Mouse (Mus musculus): Measurements from ENCODE around the gene Vps37b. TPM values are rescaled to one million over a fixed set of nuclear protein-coding genes. Genes with fewer than 3 reads are reported as not detected.

The Vps37b gene
- polyA plus RNA-seq, 1 experiment from 2014 or later: 43.3 TPM

DNA sequence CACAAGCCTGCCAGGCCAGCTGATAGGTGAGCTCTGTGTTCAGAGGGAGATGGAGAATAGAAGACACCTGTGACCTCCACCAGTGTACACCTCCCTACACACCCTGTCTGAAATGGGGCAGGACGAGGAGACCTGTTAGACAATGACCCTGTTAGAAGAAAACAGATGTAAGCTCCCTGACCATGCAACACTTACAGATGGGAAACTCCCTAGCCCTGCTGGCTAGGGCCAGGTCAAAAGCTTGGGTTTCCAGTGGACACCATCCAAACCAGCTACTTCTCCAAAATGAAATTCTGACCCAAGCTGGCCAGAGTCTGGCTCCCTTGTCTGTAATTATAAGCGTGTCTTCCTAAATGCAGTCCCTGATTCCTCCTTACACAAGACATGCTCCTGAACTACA is 16.3 kb downstream of the Vps37b start:
- no peak for ATAC-seq (replicated peaks; ENCODE audit: insufficient number of reproducible peaks, low FRiP score, low TSS enrichment)
- WGBS (ENCODE audit: insufficient replicate concordance): 71% methylated on average over 2 of the region's 2 CpGs
- Histone ChIP-seq H3K9me3 (replicated peaks; ENCODE audit: control insufficient read depth, low read length) (no peaks in the 10 kb centered on the region), H3K36me3 (ENCODE audit: control insufficient read depth, insufficient read depth, low read length) (no peaks in the 10 kb centered on the region), H3K27ac (ENCODE audit: low read depth, low read length) (peak overlapping the region; percentile 79), H3K4me1 (ENCODE audit: control insufficient read depth, insufficient read depth, low read length) (peaks cover 96% of the 10 kb centered on the region), H3K4me2 (no peak overlapping the region), H3K4me3 (ENCODE audit: low read depth, low read length) (no peak overlapping the region), H3K9ac (ENCODE audit: low read depth, low read length) (no peak overlapping the region), H3K27me3 (ENCODE audit: control insufficient read depth, insufficient read depth, low read length) (no peaks in the 10 kb centered on the region)

GRCm38 (mm10) chr5:124014791-124015251 is 17.2 kb downstream of the Vps37b start:
- Histone ChIP-seq H3K9ac (ENCODE audit: low read depth, low read length) (peak overlapping the region; percentile 66; the same call in 1 of the 2 replicates), H3K36me3 (ENCODE audit: control insufficient read depth, insufficient read depth, low read length) (no peaks in the 10 kb centered on the region), H3K27me3 (ENCODE audit: control insufficient read depth, insufficient read depth, low read length) (no peaks in the 10 kb centered on the region), H3K4me1 (ENCODE audit: control insufficient read depth, insufficient read depth, low read length) (peaks cover 98% of the 10 kb centered on the region), H3K27ac (ENCODE audit: low read depth, low read length) (peak overlapping the region; percentile 79), H3K4me2 (peak overlapping the region; percentile 54), H3K4me3 (ENCODE audit: low read depth, low read length) (peak overlapping the region; percentile 25), H3K9me3 (replicated peaks; ENCODE audit: control insufficient read depth, low read length) (no peaks in the 10 kb centered on the region)
- WGBS (ENCODE audit: insufficient replicate concordance): 17% methylated on average over 11 of the region's 11 CpGs
- no peak for ATAC-seq (replicated peaks; ENCODE audit: insufficient number of reproducible peaks, low FRiP score, low TSS enrichment)

DNA sequence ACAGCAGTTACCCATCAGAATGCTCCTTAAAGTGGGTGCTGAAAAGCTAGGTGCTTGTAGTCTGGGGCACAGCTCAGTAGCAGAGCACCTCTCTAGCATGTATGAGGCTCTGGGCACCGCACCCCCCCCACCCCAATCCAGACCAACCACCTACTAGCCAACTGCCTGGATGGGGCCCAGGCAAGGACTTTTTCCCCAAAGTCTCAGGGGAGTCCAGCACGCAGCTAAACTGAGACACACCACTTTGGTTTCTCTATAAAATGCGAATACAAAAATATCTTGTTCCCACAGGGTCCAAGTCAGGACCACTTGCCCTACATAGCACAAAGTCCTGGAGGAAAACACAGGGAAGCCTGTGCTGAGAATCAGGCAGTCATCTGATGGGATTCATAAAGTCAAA is 17.9 kb downstream of the Vps37b start:
- H3K36me3 ChIP-seq (ENCODE audit: control insufficient read depth, insufficient read depth, low read length): no peaks in the 10 kb centered on the region; the same call in 1 of the 2 replicates
- peaks cover 95% of the 10 kb centered on the region for H3K4me1 ChIP-seq (ENCODE audit: control insufficient read depth, insufficient read depth, low read length)
- ATAC-seq (replicated peaks; ENCODE audit: insufficient number of reproducible peaks, low FRiP score, low TSS enrichment): no peak
- no peaks in the 10 kb centered on the region for H3K27me3 ChIP-seq (ENCODE audit: control insufficient read depth, insufficient read depth, low read length)
- peak overlapping the region; percentile 54 for H3K4me2 ChIP-seq
- H3K9ac ChIP-seq (ENCODE audit: low read depth, low read length): no peak overlapping the region
- no peaks in the 10 kb centered on the region for H3K9me3 ChIP-seq (replicated peaks; ENCODE audit: control insufficient read depth, low read length)
- H3K4me3 ChIP-seq (ENCODE audit: low read depth, low read length): no peak overlapping the region
- H3K27ac ChIP-seq (ENCODE audit: low read depth, low read length): peak overlapping the region; percentile 79
- 86% methylated on average over 3 of the region's 3 CpGs for WGBS (ENCODE audit: insufficient replicate concordance)

DNA sequence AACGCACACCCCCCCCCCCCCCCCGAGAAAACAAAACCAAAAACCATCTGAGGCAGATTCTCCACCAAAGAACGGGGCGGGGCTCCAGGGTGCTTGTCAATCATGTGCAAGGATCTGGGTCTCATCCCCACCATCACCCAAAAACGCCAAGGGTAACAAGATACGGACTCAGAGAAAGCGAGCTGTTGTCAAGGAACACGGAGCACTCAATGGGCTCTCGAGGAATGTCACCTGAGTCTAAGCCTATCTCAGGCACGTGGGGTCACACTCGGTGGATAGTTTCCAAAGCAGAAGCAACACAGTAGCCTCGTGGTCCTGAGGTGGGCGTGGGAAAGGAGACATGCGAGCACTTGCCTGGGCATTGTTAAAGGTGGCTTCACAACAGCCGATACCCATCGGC is 18.3 kb downstream of the Vps37b start:
- H3K4me1 ChIP-seq (ENCODE audit: control insufficient read depth, insufficient read depth, low read length): peaks cover 91% of the 10 kb centered on the region
- H3K36me3 ChIP-seq (ENCODE audit: control insufficient read depth, insufficient read depth, low read length): peaks cover 4% of the 10 kb centered on the region; the same call in 1 of the 2 replicates
- no peaks in the 10 kb centered on the region for H3K27me3 ChIP-seq (ENCODE audit: control insufficient read depth, insufficient read depth, low read length)
- H3K27ac ChIP-seq (ENCODE audit: low read depth, low read length): 0 out of 2 replicates have a peak overlapping the region, but pooled peaks have one; percentile 79
- H3K4me2 ChIP-seq: peak overlapping the region; percentile 54; the same call in 1 of the 2 replicates
- no peak overlapping the region for H3K9ac ChIP-seq (ENCODE audit: low read depth, low read length)
- H3K9me3 ChIP-seq (replicated peaks; ENCODE audit: control insufficient read depth, low read length): no peaks in the 10 kb centered on the region
- 61% methylated on average over 16 of the region's 16 CpGs for WGBS (ENCODE audit: insufficient replicate concordance)
- no peak overlapping the region for H3K4me3 ChIP-seq (ENCODE audit: low read depth, low read length)
- no peak for ATAC-seq (replicated peaks; ENCODE audit: insufficient number of reproducible peaks, low FRiP score, low TSS enrichment)

DNA sequence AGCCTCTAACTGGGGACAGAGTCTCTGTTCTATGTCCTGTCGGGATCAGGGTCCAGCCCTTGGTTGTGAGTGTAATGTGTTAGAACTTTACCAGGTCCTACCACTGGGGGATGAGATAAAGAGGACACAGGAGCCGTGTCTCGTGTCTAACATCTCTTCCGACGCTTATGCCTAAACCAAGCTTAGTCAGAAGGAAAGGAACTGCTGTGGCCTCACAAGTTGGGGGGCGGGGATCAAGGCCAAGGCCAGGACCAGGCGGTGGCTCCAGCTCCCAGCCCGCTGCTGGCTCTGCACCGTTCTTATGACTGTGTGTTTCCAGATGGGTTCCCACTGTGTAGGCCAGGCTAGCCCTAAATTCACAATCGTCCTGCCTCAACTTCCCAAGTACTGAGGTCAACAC is 19.2 kb downstream of the Vps37b start:
- Histone ChIP-seq H3K36me3 (ENCODE audit: control insufficient read depth, insufficient read depth, low read length) (peaks cover 11% of the 10 kb centered on the region), H3K27me3 (ENCODE audit: control insufficient read depth, insufficient read depth, low read length) (no peaks in the 10 kb centered on the region), H3K4me3 (ENCODE audit: low read depth, low read length) (no peak overlapping the region), H3K4me2 (no peak overlapping the region; the same call in 1 of the 2 replicates), H3K9me3 (replicated peaks; ENCODE audit: control insufficient read depth, low read length) (no peaks in the 10 kb centered on the region), H3K27ac (ENCODE audit: low read depth, low read length) (peak overlapping the region; percentile 82; the same call in 1 of the 2 replicates), H3K4me1 (ENCODE audit: control insufficient read depth, insufficient read depth, low read length) (peaks cover 82% of the 10 kb centered on the region), H3K9ac (ENCODE audit: low read depth, low read length) (no peak overlapping the region)
- WGBS (ENCODE audit: insufficient replicate concordance): 49% methylated on average over 10 of the region's 10 CpGs
- no peak for ATAC-seq (replicated peaks; ENCODE audit: insufficient number of reproducible peaks, low FRiP score, low TSS enrichment)

- Histone ChIP-seq H3K27ac (ENCODE audit: low read depth, low read length) (peak overlapping the region; percentile 82), H3K4me2 (peak overlapping the region; percentile 54), H3K9ac (ENCODE audit: low read depth, low read length) (peak overlapping the region; percentile 17), H3K4me1 (ENCODE audit: control insufficient read depth, insufficient read depth, low read length) (peaks cover 73% of the 10 kb centered on the region), H3K9me3 (replicated peaks; ENCODE audit: control insufficient read depth, low read length) (no peaks in the 10 kb centered on the region), H3K36me3 (ENCODE audit: control insufficient read depth, insufficient read depth, low read length) (peaks cover 15% of the 10 kb centered on the region), H3K4me3 (ENCODE audit: low read depth, low read length) (no peak overlapping the region), H3K27me3 (ENCODE audit: control insufficient read depth, insufficient read depth, low read length) (no peaks in the 10 kb centered on the region)
- ATAC-seq (replicated peaks; ENCODE audit: insufficient number of reproducible peaks, low FRiP score, low TSS enrichment): no peak
- 20% methylated on average over 8 of the region's 8 CpGs for WGBS (ENCODE audit: insufficient replicate concordance)
Observed at GRCm38 (mm10) chr5:124011927-124012326, 20.1 kb downstream of the Vps37b start.

DNA sequence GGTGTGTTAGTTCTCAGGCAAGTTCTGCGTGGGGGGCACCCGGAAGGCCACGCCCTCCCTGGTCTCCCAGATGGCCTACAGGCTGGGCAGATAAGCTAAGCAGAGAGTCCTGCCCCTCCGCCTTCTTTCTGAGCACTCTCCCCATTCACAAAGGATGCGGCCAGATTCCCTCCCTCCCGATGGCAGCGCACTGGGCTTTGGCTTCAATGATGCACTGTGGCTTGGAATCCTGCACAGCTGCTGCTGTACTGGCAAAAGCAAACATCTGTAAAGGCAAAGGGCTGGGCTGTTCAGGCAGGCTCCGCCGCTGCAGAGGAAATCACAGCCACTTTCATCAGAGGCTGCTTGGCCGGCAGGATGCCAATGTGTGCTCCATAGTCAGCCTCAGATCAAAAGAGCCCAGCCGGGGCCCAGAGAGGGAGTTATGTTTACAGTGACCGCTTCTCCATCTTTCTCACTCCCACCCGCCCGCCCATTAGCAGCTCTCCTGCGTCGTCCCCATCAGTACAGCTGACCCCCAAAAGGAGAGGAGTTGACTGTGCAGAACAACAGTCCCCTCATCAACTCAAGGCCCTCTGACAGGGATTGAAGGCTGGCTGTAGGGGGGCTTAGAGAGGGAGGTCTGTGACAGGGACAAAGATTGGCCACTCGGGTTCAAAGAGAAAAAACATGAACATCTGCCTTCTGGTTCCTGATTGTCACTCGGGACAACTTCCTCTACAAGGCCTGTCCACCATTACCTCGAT is 21.0 kb downstream of the Vps37b start:
- H3K4me2 ChIP-seq: peak overlapping the region; percentile 54
- peak overlapping the region; percentile 47; the same call in 1 of the 2 replicates for H3K9ac ChIP-seq (ENCODE audit: low read depth, low read length)
- WGBS (ENCODE audit: insufficient replicate concordance): 5% methylated on average over 19 of the region's 19 CpGs
- peak overlapping the region; percentile 82 for H3K27ac ChIP-seq (ENCODE audit: low read depth, low read length)
- H3K36me3 ChIP-seq (ENCODE audit: control insufficient read depth, insufficient read depth, low read length): peaks cover 17% of the 10 kb centered on the region
- H3K4me1 ChIP-seq (ENCODE audit: control insufficient read depth, insufficient read depth, low read length): peaks cover 64% of the 10 kb centered on the region
- H3K9me3 ChIP-seq (replicated peaks; ENCODE audit: control insufficient read depth, low read length): no peaks in the 10 kb centered on the region
- H3K4me3 ChIP-seq (ENCODE audit: low read depth, low read length): 0 out of 2 replicates have a peak overlapping the region, but pooled peaks have one; percentile 6
- no peaks in the 10 kb centered on the region for H3K27me3 ChIP-seq (ENCODE audit: control insufficient read depth, insufficient read depth, low read length)
- ATAC-seq (replicated peaks; ENCODE audit: insufficient number of reproducible peaks, low FRiP score, low TSS enrichment): peak; percentile 71

GRCm38 (mm10) chr5:124010077-124010476 is 22.0 kb downstream of the Vps37b start:
- Histone ChIP-seq H3K4me1 (ENCODE audit: control insufficient read depth, insufficient read depth, low read length) (peaks cover 55% of the 10 kb centered on the region), H3K4me3 (ENCODE audit: low read depth, low read length) (no peak overlapping the region), H3K9me3 (replicated peaks; ENCODE audit: control insufficient read depth, low read length) (no peaks in the 10 kb centered on the region), H3K36me3 (ENCODE audit: control insufficient read depth, insufficient read depth, low read length) (peaks cover 24% of the 10 kb centered on the region), H3K4me2 (peak overlapping the region; percentile 54), H3K9ac (ENCODE audit: low read depth, low read length) (no peak overlapping the region), H3K27ac (ENCODE audit: low read depth, low read length) (peak overlapping the region; percentile 82), H3K27me3 (ENCODE audit: control insufficient read depth, insufficient read depth, low read length) (no peaks in the 10 kb centered on the region)
- 0 out of 2 replicates have a peak, but pooled peaks have one; percentile 15 for ATAC-seq (replicated peaks; ENCODE audit: insufficient number of reproducible peaks, low FRiP score, low TSS enrichment)
- 48% methylated on average over 8 of the region's 8 CpGs for WGBS (ENCODE audit: insufficient replicate concordance)

Data from heart, embryonic 11.5 days (tissue).